Mouse (Mus musculus) C2C12 (cell line): ENCODE data around the gene Tmem120a. TPM values are rescaled to one million over a fixed set of nuclear protein-coding genes. Genes with fewer than 3 reads are reported as not detected.

Experiments used
- H3K27me3 ChIP-seq: one replicate; pipeline ENCODE4 v1.6.1; 2011; ENCODE audit not compliant: control insufficient read depth, insufficient read depth, insufficient read length
- H3K36me3 ChIP-seq: one replicate; pipeline ENCODE4 v1.6.1; 2011; ENCODE audit not compliant: control insufficient read depth, insufficient read depth
- H3K4me3 ChIP-seq: one replicate; pipeline ENCODE4 v1.5.1; 2011; ENCODE audit warnings: mild to moderate bottlenecking, control low read depth; ENCODE audit not compliant: poor library complexity, insufficient read depth, severe bottlenecking
- H3K79me2 ChIP-seq: one replicate; pipeline ENCODE4 v1.6.1; 2011; ENCODE audit not compliant: control insufficient read depth, insufficient read depth
- H3K79me3 ChIP-seq: one replicate; pipeline ENCODE4 v1.6.1; 2011; ENCODE audit warnings: low read depth, control low read depth
- H3ac ChIP-seq: one replicate; pipeline ENCODE3; 2011; ENCODE audit warnings: low read depth; ENCODE audit not compliant: control insufficient read depth, insufficient read length
- CEBPB ChIP-seq: IDR thresholded peaks from one replicate; pipeline ENCODE4 v1.6.1; 2011; ENCODE audit warnings: low read depth, mild to moderate bottlenecking, control low read depth, moderate library complexity
- CTCF ChIP-seq: IDR thresholded peaks from one replicate; pipeline ENCODE4 v1.5.1; 2011; ENCODE audit not compliant: control insufficient read depth, insufficient read depth, insufficient read length
- FOSL1 ChIP-seq: IDR thresholded peaks from one replicate; pipeline ENCODE4 v1.8.0; 2011; ENCODE audit warnings: mild to moderate bottlenecking, low read length; ENCODE audit not compliant: poor library complexity, insufficient read depth, severe bottlenecking
- MAX ChIP-seq: IDR thresholded peaks from one replicate; pipeline ENCODE4 v1.6.1; 2011; ENCODE audit warnings: mild to moderate bottlenecking, control low read depth
- MYOD1 ChIP-seq: IDR thresholded peaks from one replicate; pipeline ENCODE4 v1.6.1; 2011; ENCODE audit warnings: low read depth; ENCODE audit not compliant: control insufficient read depth, insufficient read length
- MYOG ChIP-seq: IDR thresholded peaks from one replicate; pipeline ENCODE4 v1.6.1; 2011; ENCODE audit not compliant: control insufficient read depth, insufficient read length; ENCODE audit errors: extremely low read depth
- USF1 ChIP-seq: IDR thresholded peaks from one replicate; pipeline ENCODE4 v1.6.1; 2011; ENCODE audit warnings: low read depth, mild to moderate bottlenecking, control low read depth, moderate library complexity
- polyA plus RNA-seq: library from polyadenylated mRNA; unstranded; fragments of >200 nt; fragmentation: generic; extraction: Trizol; gene quantifications from one replicate; pipeline ENCODE4 v1.2.1, GENCODE M21; 2012; ENCODE audit warnings: missing spikeins

The Tmem120a gene
- polyA plus RNA-seq, 1 experiment, result 75.2 TPM

DNA sequence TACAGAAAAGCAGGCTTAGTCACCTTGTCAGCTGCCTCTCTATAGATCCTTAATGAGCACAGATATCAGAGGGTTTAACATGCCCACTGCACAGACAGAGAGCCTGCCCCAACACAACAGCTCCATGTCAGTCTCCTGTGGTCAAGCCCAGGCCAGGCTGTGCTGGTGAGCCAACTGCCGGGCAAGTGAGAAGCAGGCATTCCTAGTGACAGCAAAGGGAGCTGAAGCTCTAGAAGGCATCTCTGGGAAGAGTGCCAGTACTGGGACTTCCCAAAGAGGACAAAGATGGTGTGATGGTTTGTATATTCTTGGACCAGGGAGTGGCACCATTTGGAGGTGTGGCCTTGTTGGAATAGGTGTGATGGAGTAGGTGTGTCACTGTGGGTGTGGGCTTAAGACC is 6.8 kb upstream of the Tmem120a start:
- Histone ChIP-seq H3K27me3 (no peaks in the 10 kb centered on the region), H3K79me2 (no peaks in the 10 kb centered on the region), H3K36me3 (no peaks in the 10 kb centered on the region), H3K79me3 (no peaks in the 10 kb centered on the region), H3ac (no peak overlapping the region), H3K4me3 (no peak overlapping the region)
- TF ChIP-seq MYOD1, result no peak
- TF ChIP-seq MAX, result no peak
- no peak for TF ChIP-seq FOSL1
- no peak for TF ChIP-seq CTCF
- no peak for TF ChIP-seq USF1
- no peak for TF ChIP-seq MYOG
- no peak for TF ChIP-seq CEBPB

DNA sequence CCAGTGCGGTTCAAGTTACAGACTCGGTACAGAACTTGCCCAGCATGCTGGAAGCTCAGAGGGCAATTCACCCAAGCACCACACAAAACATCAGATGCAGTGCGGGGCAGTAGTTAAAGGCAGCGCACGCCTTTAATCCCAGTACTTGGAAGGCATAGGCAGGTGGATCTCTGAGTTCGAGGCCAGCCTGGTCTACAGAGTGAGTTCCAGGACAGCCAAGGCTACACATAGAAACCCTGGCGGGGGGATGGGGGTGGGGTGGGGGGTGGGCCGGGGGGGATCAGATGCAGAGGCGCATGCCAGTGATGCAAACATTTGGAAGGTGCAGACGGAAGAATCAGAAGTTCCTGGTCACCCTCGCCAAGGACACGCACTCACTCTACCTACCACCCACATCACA is 494 bp upstream of the Tmem120a start:
- H3K36me3 ChIP-seq, result peaks cover 19% of the 10 kb centered on the region
- peak overlapping the region; percentile 27 for H3ac ChIP-seq
- H3K79me3 ChIP-seq, result peaks cover 2% of the 10 kb centered on the region
- H3K79me2 ChIP-seq, result peaks cover 11% of the 10 kb centered on the region
- H3K4me3 ChIP-seq, result no peak overlapping the region
- no peak for TF ChIP-seq CTCF
- no peak for TF ChIP-seq CEBPB
- TF ChIP-seq FOSL1, result no peak
- TF ChIP-seq MYOG, result no peak
- TF ChIP-seq USF1, result no peak
- no peaks in the 10 kb centered on the region for H3K27me3 ChIP-seq

DNA sequence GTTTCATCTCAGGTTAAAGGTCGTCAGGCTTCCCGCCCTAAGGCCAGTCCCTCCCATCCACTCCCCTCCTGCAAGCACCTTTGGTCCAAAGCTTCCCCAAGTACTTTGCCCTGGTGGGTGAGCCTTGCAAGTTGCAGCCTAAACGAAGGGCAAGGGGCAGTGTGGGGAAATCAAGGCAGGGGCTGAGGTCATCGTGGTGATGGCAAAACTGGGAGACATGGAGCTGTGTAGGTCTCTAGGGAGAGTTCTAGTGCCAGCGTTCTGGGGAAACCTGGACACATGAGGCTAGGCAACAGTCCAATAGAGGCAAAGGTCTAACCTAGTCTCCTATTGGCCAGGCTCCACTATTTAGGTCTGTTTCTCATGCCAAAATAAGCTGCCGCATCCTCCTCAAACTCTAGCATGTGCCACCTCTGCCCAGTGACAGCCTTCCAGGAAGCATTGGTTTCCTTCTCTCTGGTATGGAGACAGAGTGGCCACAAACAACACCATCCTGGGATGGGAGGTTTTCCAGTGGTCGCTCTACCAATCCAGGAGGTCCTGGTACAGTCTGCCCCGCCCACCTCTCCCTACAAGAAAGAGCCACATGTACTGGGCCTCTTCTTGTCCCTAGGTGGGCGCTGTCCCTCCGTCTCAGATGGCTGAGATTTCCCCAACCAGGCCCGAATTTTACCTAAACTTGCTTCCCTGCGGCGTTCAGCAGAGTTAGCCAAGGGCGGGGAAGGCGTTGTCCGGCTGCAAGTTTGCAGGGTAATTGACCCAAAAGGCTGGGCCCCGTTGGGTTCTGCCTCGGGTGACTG is 1.1 kb downstream of the Tmem120a start:
- peaks cover 2% of the 10 kb centered on the region for H3K79me3 ChIP-seq
- H3K79me2 ChIP-seq, result peaks cover 11% of the 10 kb centered on the region
- H3ac ChIP-seq, result peak overlapping the region; percentile 64
- TF ChIP-seq CTCF, result no peak
- TF ChIP-seq MYOG, result no peak
- TF ChIP-seq MAX, result no peak
- TF ChIP-seq FOSL1, result no peak
- no peak for TF ChIP-seq MYOD1
- no peak for TF ChIP-seq USF1
- no peak for TF ChIP-seq CEBPB
- H3K4me3 ChIP-seq, result peak overlapping the region; percentile 71
- peaks cover 21% of the 10 kb centered on the region for H3K36me3 ChIP-seq
- no peaks in the 10 kb centered on the region for H3K27me3 ChIP-seq

DNA sequence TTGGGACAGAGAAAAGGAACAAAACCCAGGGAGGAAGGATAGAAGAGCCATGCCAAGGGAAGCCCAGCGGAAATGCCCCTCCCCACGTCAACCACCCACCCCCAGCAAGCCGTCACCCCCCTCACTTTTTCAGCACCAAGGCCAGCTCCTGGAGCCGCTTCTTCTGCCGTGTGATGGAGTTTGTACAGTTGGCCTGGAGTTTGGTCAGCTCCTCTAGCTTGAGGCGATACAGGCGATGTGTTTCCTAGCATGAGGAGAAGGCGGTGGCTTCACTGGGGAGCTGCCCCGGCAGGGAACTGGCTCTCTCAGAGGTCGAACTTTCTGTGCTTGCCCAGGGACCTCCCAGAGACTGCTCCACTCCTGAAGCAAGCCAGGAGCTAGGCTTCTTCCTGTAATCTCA is 2.1 kb downstream of the Tmem120a start:
- Histone ChIP-seq H3K79me2 (peaks cover 11% of the 10 kb centered on the region), H3K27me3 (no peaks in the 10 kb centered on the region), H3K36me3 (peaks cover 27% of the 10 kb centered on the region), H3K4me3 (no peak overlapping the region), H3K79me3 (peaks cover 2% of the 10 kb centered on the region), H3ac (no peak overlapping the region)
- TF ChIP-seq USF1, result no peak
- TF ChIP-seq CTCF, result no peak
- TF ChIP-seq FOSL1, result no peak
- TF ChIP-seq MYOG, result no peak
- no peak for TF ChIP-seq CEBPB
- TF ChIP-seq MYOD1, result no peak
- TF ChIP-seq MAX, result no peak

DNA sequence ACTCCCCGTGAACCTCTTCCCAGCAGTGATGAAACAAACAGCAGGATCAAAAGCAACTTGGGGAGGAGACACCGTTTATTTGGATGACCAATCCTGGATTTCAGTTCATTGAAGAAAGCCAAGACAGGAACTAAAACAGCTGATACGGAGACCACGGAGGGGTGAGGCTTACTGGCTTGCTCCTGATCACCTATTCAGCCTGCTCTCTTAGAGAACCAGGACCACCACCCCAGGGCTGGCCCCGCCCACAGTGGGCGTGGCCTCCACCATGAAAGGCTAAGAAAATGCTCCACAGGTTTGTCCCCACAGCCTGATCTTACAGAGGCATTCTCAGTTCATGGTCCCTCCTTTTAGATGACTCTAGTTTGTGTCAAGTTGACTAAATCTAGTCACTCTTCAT is 6.0 kb downstream of the Tmem120a start:
- H3K27me3 ChIP-seq, result no peaks in the 10 kb centered on the region
- H3K79me3 ChIP-seq, result peaks cover 2% of the 10 kb centered on the region
- H3K36me3 ChIP-seq, result peaks cover 52% of the 10 kb centered on the region
- H3K79me2 ChIP-seq, result peaks cover 11% of the 10 kb centered on the region
- TF ChIP-seq MYOD1 (no peak), MAX (no peak), CEBPB (no peak), USF1 (no peak), MYOG (no peak), CTCF (no peak), FOSL1 (no peak)
- H3ac ChIP-seq, result no peak overlapping the region
- H3K4me3 ChIP-seq, result no peak overlapping the region

DNA sequence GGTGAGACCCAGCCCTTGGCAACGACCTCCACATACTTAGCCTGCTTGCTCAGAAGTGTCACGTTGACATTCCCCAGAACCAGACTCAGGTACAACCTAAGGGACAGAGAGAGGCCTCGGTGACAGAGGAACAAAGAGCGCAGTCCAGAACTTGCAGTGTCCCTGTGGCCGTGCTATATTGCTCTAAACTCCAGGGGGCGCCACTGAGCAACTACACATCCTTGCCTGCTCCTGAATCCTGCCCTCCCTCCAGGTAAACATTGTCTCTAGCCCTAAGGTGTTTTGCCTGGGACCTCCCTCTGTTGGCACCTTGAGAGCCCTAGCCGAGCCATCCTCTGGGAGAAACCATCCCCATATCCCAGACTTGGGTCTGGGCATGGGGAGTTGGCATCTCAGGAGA is 7.1 kb downstream of the Tmem120a start:
- Histone ChIP-seq H3K79me2 (peaks cover under 1% of the 10 kb centered on the region), H3ac (no peak overlapping the region), H3K79me3 (no peaks in the 10 kb centered on the region), H3K4me3 (no peak overlapping the region), H3K27me3 (no peaks in the 10 kb centered on the region), H3K36me3 (peaks cover 58% of the 10 kb centered on the region)
- TF ChIP-seq CTCF (no peak), MYOG (no peak), CEBPB (no peak)
